Mouse (Mus musculus) cortical plate, adult 2 months (tissue): Measurements from ENCODE around the gene Cmip.

ENCODE experiments used
- CTCF ChIP-seq: fragments of 200-500 bp; IDR thresholded peaks from 2 replicates; pipeline ENCODE4 v1.5.1; 2011; ENCODE audit warnings: mild to moderate bottlenecking, control low read depth, low read length; ENCODE audit not compliant: insufficient read depth; ENCODE audit errors: extremely low read depth
- POLR2A ChIP-seq: fragments of 200-500 bp; IDR thresholded peaks from 2 replicates; pipeline ENCODE4 v1.6.1; 2011; ENCODE audit warnings: mild to moderate bottlenecking, low read length, control low read depth; ENCODE audit not compliant: insufficient read depth; ENCODE audit errors: extremely low read depth

DNA sequence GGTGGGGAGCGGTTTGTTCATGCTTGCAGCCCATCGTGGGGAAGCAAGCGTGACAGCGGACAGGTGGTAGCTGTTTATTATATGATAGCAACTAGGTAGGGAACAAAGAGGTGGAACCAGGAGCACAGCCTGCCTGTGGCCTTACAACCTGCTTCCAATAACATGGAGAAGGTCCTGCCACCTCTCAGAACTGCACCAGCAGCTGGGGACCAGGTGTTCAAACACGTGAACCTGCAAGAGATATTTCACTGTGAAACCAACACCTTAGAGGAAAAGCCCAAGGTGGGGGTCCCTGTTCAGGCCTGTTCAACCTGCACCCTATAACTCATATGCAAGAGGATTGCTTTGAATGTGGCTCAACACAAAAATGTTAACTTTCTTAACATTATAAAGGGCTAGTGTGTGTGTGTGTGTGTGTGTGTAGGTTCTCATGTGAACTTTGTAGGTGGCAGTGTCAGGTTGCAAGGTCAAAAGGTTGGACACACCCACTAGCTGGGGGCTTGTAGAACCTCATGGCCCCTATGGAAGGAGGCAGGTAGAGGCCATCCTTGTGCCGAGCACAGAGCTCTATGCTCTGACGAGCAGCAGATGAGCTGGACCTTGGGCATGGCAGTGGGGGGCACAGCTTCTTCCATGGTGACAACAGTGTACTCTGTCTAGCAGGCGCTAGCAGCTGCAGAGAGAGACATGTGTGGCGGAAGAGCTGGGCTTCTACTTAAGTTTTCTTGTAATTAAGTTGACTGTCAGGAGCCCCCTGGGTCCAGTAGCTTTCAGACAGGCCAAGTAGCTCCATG is 146.2 kb downstream of the Cmip start:
- TF ChIP-seq POLR2A = no peak
- no peak for TF ChIP-seq CTCF
